Mouse (Mus musculus) kidney, adult 9 months (tissue): ENCODE data around the gene Zfc3h1.

Experiments used
- DNase-seq: peaks from one replicate; pipeline ENCODE4 v3.0.0; 2022

The Zfc3h1 gene

GRCm38 (mm10) chr10:115385018-115386002, 551 bp downstream of the Zfc3h1 start:
- DNase-seq, result peak; percentile 45

- no peak for DNase-seq
Measured at GRCm38 (mm10) chr10:115387891-115388290, 3.1 kb downstream of the Zfc3h1 start.

- no peak for DNase-seq
Measured at GRCm38 (mm10) chr10:115391076-115391475, 6.3 kb downstream of the Zfc3h1 start.

GRCm38 (mm10) chr10:115391896-115392295, 7.1 kb downstream of the Zfc3h1 start:
- DNase-seq, result no peak

- peak; percentile 49 for DNase-seq
Measured at GRCm38 (mm10) chr10:115406393-115406792, 21.6 kb downstream of the Zfc3h1 start.

- no peak for DNase-seq
Measured at GRCm38 (mm10) chr10:115413496-115413895, 28.7 kb downstream of the Zfc3h1 start.

GRCm38 (mm10) chr10:115414056-115414455, 29.3 kb downstream of the Zfc3h1 start:
- DNase-seq, result no peak

GRCm38 (mm10) chr10:115421976-115422375, 37.2 kb downstream of the Zfc3h1 start:
- no peak for DNase-seq

DNA sequence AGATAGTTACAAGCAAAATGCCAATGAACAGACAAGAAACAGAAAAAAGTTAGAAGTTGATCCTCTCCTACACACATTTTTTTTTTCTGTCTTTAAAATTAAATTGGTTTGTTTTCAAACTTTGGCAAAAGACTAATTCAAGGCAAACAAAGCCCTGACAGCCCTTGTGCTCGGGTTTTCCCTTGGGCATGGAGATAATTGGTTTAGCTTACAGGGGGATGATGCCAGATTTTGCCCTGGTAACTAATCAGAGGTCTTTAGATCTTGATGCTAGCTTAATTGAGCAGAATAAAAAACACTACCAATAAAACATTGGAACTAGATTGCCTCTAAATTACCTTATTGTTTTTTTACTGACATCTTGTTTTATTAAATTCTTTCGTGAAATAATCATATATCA, 40.6 kb downstream of the Zfc3h1 start:
- no peak for DNase-seq

DNA sequence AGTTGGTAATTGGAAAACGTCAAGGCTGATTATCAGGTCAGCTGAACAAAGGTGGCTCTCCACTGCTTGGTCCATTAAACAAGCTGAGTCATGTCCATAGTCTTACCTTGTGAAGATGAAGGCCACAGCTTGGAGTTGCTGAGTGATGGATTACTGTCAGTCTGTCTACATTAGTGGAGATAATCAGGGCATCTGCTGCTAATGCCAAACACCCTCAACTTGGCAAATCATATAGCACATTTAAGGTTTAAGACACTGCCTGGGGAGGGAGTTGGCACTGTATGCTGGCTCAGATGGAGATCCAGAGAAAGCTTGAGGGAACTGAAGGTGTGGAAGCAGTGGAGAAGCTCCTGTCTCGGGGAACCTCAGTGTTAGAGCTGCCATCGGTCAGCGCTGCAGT, 52.5 kb downstream of the Zfc3h1 start:
- no peak for DNase-seq

DNA sequence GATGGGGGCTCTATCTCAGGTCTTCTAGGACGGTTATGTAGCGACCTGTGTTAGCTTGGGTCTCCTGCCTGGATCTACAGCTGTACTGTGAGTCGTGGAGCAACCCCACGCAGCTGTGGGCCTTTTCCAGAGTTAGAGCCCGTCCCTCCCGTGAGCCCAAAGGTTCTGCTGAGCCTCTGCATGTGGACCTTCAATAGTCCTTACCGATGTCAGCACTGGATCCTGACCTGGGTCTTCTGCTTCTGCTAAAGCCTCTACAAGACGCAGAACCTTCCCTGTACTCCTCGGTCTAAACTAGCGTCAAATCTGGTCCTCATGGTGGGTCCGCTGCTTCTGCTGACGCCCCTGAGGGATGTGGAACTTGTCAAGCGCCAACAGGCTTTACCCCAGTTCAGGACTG, 63.9 kb downstream of the Zfc3h1 start:
- no peak for DNase-seq

DNA sequence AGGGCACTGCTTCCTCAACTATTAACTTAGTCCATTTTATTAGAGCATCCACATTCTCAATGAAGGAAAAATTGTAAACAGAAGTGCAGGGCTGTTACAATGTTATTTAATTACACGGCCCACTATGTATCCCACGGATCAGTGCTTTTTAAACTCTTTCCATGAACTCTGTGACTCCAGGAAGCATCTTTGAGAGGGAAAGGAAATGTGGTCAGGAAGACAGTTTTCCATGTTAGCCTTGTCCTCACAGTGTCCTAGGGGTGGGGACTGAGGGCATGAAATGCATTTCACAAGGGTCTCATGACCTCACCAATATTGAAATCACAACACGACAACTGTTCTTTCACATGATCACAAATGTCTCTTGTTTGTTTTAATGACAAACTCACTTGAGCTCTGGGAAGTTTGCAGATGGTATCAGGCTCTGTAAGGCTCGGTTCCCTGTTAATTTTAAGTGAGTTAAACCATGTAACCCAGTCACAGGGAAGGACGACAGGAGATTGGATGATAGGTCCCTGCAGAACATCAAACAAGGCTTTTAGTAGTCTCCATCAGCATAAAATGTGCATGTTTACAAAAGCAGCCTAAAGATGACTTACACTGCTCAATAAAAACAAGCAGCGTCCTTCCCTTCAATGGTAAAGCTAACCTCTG, 72.7 kb downstream of the Zfc3h1 start:
- DNase-seq, result no peak

DNA sequence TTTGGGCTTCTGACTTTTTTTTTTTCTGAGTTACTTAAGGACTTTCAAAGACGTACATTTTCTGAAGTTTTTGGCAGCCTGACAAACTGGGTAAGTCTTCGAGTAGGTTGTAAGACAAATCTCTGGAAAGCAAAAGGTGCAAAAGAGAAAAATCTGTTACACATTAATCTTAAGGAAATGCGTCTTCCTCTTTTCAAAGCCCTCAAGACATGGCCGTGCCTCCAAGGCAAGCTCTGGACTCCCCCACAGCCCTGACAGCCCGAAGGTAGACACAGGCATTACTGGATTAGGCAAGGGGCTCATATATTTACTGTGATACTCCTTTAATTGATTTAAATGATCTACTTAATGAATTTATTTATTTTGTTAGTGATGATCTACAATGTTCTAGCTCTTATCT, 77.9 kb downstream of the Zfc3h1 start:
- DNase-seq, result no peak

DNA sequence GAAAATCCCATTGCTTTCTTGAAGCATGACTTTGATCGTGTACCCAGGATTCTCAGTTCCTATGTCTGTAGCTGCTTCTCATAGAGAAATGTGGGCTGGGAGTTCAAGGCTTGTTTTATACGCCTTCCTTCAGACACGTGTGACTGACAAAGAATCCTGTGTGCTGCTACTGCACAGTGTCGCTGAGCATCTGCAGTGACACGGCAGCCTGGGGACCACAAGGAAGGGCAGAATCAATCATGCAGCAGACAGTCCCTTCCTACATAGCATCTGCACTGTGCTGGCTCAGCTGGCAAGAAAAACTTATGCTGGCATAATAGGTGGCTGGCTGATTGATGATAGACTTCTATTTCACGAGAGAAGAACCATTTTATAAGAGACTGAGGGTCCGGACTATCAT, 80.3 kb downstream of the Zfc3h1 start:
- DNase-seq, result no peak

- DNase-seq, result no peak
Measured at GRCm38 (mm10) chr10:115465778-115466177, 81.0 kb downstream of the Zfc3h1 start.

- no peak for DNase-seq
Measured at GRCm38 (mm10) chr10:115467985-115468384, 83.2 kb downstream of the Zfc3h1 start.

- DNase-seq, result no peak
Measured at GRCm38 (mm10) chr10:115468632-115469031, 83.9 kb downstream of the Zfc3h1 start.

- no peak for DNase-seq
Measured at GRCm38 (mm10) chr10:115469040-115469439, 84.3 kb downstream of the Zfc3h1 start.

- no peak for DNase-seq
Measured at GRCm38 (mm10) chr10:115470621-115471334, 86.0 kb downstream of the Zfc3h1 start.

DNA sequence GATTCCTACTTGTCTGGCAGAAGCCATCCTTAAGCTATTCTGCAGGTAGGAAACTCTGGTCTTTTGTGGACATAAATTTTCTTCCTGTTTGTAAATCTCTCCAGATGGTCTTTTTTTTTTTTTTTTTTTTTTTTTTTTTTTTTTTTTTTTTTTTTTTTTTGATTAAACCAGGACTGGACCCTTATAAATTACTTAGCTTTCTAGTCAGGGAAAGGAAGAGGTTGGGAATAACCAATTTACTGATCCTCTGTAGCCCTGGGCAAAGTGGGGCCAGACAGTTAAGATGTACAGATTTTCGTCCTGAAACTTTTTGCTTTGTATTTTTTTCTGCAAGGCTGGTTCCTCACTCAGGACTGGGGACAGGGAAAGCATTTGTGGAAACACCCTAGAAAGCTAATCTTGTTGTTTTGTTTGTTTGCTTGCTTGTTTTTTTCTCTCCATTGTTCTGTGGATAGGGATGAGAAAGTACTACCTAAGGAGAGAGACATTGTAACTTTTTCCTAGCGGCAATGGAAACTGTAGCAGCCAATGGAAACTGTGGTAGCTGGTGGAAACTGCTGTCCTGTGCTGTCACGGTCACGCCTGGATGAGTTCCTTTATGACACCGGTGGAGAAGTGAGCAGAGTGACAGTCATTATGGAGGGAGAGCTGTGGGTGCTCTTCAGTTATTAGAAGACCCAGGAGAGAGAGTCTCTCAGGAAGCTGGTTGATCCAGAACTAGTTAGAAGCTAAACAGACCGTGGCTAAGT, 88.6 kb downstream of the Zfc3h1 start:
- no peak for DNase-seq

- DNase-seq, result no peak
Measured at GRCm38 (mm10) chr10:115475000-115475550, 90.3 kb downstream of the Zfc3h1 start.

GRCm38 (mm10) chr10:115476506-115476905, 91.7 kb downstream of the Zfc3h1 start:
- no peak for DNase-seq
